Mouse (Mus musculus) ES-CJ7 (cell line): Measurements from ENCODE around the gene Nav2.

Experiments
- DNase-seq: peaks from one replicate; pipeline ENCODE4 v3.0.0; 2011; ENCODE audit warnings: low read depth, low spot score

The Nav2 gene

DNA sequence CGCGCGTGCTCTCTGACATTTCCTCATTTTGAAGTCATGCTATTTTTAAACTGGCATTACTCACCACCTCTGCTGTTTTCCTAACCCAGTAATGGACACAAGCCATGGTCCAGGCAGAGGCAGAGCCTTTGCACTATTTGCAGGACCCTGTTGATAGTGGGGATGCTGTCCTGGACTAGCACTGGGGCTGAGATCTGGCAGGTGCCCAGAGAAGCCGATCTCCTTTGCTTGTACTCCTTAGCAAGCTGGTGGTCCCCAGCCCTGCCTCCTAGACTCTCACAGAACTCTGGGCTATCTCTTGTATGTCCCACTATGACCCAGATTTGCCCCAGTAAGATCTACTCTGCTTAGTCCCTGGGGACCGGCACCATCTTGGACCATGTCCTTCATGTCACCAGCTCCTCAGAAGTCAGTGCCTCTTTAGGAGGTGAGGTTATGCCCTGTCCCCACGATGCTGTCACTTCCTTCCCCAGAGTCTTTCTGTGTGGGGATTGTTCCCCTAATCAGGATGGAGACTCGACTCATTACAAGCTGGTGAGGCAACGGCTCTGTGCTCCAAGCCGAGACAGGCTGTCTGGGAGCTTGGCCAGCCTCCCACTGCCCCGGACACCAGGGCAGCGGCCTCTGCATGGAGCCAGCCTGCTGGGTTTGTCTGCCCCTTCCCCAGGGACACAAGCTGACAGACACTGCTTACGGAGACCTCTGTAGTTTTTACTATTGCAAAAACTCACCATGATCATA, 250.3 kb downstream of the Nav2 start:
- DNase-seq: no peak

DNA sequence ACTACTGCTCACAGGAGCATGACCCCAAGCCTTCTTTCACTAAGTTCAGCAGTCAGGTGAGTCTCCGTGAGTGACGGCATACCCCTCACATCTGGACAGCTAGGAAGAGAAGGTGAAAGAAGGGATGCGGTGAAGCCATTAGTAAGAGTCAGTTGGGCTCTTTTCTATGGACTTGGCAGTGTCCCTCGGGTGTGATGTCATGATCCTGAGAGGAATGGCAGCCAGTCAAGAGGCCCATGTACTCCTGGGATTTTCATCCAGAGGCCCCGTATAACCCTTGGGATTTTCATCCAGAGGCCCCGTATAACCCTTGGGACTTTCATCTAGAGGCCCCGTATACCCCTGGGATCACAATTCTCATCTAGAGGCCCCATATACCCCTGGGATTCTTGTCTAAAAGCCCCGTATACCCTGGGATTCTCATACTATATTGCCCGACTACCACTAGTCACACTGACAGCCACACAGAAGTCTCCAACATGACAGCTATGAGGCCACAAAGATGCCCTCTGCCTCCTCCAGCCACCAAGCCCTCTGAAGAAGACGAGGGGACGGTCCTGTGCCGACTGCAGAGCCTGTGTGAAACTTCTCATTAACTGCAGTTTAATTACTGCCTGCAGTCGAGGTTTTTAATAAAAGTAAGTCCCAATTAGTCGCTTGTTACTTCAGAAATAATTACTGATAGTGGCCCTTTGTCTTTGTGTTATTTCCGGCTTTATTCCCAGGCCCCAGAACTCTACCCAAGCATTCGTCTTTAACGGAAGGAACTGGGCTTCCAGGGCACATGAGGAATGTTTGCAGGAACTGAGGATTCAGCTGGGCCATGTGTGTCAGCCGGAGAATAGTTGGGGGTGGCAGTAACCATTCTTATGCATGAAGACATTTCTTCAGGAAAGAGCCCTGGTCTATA, 251.4 kb downstream of the Nav2 start:
- DNase-seq: no peak

DNA sequence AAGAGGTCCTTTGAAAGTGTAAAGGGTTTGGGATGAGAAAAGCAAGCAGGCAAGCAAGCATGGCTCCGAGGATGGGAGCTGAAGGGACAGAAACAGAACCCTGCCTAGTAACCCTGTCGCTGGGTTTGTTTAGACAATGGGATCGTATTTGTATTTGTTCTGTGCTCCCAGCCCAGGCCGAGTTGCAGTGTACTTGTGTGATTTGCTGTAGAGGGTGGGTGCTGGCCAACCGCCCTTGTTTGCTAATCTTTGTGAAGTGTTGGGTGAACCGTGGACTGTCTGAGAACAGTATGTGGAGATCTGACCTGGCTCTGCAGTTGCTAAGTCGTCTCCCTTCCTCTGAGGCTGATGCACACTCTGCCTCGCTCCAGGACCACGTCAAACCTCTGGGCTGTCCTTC, 253.6 kb downstream of the Nav2 start:
- DNase-seq: no peak

DNA sequence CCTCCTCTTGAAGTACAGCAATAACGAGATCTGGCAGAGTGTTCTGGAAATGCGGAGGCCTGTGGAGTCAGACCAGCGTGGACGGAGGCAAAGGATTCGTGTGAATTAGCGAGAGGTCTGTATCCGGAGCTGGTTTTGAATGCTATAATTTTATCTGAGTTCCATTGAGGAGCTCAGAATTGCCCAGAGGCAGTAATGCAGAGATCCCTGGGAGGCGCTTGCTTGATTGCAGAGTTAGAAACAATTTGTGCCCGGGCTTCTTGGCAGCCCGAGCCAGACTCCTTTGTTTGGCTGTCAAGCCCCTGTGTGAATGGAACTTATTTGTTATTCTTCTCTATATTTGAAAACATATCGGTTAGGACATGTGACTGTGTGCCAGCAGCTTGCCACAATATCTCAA, 255.3 kb downstream of the Nav2 start:
- no peak for DNase-seq

DNA sequence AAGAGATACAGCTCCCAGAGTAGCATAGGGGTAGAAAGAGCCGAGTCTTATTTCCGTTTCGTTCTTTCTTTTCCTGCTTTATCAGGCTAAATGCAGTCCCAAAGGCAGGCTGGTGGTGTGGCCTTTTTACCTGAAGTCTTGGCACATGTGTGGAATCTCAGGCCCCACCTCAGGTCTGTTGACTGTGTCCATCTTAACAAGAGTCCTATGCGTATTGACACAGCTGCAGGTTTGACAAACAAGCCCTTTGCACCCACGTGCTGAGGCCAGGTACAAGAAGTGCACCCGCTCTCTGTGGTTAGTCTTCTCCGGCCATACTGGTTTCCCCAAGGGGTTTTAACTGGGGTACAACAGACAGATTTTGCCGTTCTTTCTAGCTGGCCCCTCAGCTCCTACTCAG, 256.4 kb downstream of the Nav2 start:
- no peak for DNase-seq

DNA sequence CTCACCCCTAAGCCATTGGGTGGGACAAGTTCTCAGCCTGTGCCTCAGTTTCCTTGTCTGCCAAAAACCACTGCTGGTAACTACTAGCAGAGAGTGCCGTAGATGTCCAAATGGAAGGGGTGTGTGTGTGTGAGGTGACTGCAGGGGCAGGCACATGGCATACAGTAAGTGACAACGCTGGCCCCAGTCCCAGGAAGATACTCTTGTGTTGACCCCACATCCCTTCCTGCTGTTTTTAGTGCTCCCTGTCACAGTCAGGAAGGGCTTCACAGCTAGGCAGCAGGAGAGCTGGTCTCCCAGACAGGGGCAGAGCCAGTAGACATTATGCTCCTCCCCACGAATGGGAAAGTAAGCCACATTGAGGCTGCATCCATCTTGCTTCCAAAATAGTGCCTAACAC, 264.4 kb downstream of the Nav2 start:
- no peak for DNase-seq

DNA sequence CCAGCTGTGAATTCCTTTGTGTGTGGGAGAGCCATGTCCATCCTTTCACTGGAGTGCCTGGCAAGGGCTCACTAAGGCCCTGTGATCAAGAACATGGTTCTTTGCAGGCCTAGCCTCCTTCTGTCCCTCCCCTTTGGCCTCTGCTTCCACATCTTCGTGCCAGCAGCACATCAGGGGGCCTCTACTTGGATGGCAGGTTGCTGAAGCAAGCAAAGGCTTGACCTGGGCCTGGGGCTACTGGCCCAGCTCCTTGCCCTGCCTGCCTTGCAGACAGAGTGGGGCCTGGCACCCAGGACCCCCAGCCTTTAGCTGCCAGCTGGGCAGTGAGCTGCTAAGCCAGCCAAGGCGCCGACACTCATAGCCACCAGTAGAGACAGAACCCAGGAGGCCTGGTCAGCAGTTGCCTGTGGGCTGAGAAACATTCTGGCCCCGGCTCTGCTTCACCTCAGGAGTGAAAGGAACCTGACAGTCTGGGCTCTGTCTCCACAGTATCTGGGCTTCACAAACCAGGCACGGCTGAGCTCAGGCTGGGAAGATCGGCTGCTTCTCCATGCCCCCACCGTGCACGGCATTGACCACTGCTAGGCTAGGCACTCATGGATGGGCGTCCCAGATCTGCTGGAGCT, 267.4 kb downstream of the Nav2 start:
- no peak for DNase-seq

DNA sequence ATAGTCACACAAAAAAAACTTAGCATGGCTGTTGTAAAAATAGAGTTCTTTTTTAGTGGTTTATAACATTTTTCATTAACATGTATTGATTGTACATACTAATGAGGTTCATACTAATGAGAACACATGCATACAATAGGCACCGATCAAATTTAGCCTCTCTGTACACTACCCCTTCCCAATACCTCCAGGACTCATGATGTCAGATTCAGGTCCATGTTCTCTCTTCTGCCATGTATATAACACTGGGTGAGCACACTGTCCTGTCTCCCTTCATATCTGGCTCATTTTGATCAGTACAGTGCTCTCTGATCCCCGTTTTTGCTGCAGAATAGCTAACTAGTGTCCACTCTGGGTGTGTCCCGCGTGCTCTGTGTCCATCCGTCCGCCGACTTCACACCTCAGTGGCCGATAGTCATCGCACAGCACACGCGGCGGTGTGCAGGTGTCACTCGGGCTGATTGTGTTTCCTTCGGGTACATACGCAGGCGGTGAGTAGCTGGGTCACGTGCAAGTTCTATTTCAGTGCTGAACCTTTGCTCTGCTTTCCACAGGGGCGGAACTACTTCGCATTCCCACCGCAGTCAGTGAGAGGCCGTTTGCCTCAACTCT, 268.2 kb downstream of the Nav2 start:
- DNase-seq: no peak

DNA sequence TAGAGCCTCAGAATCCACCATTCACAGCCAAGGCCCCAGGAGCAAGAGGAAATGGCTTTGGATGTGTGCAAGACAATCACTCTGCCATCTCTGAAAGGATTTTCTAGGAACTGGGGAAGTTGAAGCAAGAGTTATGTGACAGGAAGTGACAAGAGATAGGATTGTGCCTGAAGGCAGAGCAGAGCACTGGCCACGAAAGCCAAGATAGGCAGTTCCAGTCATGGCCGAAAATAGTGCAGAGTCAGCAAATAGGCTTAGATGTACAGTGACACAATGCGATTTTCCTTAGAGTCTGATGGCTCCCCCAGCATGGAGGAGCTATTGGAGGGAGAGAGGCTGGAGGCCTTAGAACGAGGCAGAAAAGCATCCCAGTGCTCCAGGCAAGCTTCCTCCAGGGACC, 269.7 kb downstream of the Nav2 start:
- no peak for DNase-seq

DNA sequence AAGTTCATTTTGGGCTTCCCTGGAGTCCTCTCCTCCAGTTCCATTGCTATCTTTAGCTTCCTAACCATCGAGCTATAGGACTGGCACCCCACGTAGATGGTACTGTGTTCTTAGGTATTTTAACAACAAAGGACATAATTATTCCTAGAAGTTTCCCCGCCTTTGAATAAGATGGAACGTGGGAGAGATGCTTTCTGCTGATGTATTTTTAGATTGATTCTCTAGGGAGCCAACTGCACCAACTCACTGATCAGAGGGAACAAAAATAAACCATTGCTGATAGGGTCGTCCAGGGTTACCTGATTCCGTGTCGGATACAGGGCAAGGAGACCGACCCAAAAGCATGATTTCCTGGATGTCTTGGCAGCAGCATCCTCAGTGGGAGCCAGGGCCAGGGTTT, 272.5 kb downstream of the Nav2 start:
- no peak for DNase-seq

DNA sequence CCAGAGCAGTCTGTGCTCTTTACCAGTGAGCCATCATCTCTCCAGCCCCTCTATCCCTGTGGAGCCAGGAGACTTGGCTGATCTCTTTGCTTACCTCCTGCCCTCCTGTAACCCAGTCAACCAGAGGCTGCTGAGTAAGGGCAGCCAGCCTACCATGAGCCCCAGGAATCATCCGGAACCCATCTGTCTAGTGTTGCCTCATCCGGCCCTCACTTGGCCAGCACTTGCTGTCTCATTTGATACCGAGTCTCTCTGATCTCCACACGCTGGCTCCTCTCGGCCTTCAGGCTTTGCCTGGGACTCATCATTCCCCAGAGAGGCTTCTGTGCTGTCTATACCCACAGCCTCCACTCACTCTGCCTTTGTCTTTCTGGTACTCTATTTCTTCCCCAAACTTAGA, 273.9 kb downstream of the Nav2 start:
- DNase-seq: no peak

DNA sequence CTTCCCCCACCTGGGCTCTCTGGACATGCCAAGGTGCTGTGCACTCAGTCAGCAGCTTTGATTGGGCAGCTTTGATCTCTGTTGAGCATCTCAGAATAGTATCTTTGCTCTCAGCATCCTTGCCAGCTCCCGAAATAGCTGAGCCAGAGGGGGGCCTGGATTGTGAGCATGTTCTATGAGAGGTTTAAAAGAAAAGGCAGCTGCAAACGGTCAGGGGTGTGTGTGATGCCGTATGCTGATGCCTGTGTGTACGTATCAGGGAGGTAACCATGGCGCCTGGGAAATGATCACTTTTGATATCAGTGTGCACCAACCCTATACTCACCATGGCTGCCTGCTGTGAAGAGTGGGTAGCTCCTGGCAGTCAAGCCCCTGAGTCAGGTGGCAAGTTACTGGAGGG, 275.2 kb downstream of the Nav2 start:
- no peak for DNase-seq

DNA sequence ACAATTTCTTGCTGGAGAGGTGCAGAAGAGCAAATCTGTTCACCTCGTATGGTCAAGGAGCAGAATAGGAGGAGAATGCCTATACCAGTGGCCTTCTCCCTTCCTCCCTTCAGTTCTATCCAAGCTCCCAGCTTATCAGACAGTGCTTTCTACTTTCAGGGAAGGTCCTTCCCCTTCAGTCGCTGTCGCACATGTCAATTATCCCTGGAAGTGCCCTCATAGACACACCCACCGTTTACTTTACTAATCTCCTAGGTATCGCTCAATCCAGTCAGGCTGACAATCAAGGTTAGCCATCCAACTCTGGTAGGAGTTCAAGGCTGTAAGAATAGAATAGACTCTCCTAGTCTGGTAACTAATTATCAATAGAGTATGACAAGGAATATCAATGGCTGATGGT, 277.5 kb downstream of the Nav2 start:
- no peak for DNase-seq

DNA sequence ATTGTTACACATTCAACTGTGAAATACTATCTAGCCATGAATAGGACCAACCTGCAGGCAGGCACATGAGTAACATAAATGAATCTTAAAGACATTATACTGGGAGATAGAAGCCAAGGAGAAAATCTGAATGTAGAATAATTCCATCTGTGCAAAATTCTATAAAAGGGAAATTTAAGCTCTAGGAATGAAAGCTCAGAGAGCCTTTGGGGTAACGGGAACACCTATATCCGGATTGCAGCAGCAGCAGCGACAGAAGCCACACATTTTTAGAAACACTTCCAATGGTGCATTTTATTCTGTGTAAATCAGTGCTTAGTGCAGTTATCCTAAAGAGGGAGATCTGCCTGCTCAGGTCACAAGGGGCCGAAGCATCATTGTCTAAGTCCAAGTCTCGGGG, 280.8 kb downstream of the Nav2 start:
- DNase-seq: no peak

DNA sequence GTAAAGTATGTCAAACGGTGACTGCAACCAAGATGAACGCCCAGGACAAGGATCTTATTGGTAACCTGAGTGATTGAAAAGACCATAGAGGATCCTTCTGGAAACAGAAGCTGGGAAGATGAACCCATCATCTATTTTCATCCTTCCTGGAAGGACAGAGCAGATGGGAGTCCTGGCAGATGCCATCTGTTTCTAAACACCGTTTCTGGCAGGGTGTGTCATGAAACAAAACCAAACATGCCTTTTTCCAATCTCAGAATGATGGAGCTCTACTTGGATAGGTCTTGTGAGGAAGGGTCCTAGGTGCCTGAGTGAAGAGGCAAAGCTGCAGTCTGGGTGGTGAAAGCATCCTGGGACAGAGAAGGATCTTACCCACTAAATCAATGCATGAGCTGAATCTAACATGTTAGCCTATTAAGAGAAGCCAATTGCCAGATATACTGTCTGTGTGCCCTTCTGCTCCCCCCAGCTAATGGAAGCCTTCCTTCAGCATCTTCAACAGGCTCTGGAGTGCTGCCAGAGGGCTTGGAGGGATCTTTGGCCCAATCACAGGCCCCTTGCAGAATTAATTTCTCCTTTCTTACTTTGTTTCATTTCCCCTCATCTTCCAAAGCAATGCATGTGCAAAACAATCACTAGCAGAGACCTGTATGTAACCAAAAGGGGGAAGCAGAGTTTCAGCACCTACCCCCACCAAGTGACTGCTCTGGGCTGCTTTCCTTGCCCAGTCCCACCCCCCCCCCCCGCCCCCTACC, 281.9 kb downstream of the Nav2 start:
- DNase-seq: no peak

DNA sequence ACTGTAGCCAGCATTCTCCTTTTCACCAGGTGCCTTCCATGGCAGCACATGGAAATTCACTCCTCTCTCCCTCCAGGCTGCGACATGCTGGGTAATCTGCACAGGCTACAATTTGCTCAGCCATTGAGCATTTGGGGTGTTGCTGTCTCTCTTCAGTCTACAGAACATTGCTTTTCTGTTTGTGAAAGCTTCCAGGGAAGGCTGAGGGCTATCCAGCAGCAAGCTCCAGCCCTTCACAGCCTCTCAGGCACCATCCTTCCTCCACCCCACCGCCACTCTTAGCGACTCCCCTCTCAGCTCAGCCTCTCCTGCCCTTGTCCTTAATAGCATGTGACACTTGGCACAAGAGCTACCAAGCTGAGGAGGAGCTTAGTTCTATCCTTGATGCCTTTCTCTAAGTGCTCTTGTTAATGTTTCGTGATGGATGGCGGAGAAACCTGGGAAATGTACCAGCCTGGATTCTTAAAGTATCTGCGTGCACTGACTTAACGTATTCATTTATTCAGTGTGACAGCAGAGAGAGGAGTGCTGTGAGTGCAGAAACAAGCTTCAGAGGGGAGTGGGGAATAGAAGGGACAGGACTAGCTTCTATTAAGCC, 282.7 kb downstream of the Nav2 start:
- no peak for DNase-seq

DNA sequence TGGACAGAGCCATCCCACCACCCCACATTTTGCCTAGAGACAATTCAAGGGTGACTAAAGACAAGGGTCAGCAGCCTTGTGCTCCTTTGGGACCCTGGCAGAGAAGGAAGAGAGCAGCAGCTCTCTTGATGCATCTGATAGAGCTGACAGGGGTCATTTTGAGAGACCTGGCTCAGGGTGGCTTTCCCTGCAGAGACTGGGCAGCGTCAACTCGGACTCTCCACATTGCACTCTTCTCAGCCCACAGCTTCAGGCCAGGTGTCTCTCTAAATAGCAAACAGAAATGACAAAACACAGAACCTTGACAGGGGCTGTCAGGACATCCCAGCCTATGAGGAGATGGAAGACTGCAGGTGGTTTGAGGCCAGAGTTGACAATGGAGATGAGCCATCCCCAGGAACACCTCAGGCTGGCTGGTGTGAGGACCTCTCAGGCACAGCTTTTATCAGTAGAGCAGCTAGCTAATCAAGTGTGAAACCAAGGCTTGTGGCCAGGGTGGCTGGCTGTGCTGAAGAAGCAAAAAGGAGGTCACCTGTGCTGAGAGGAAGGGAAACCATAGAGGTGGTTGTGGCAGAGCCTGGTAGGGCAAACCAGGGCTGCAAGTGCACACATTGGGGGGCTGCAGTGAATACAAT, 283.7 kb downstream of the Nav2 start:
- no peak for DNase-seq

DNA sequence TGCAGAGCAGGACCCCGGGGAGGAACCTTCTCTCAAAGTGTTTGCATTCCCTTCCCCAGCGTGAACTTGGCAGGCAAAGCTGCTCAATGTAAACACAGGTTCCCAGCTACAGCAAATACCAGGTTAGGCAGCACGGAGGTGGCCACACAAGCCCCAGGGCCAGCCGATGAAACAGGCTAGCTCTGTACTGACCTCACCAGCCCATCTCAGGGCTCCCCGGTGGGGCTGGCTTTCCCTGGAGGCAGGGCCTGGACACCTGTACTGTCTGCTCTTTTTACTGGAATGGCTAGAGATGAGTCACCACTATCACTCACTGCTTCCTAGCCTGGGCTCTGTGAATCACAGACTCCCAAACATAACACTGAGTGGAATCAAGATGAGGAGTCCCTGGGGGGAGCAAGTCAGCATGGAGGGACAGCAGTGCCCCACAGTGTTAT, 287.2 kb downstream of the Nav2 start:
- DNase-seq: no peak

DNA sequence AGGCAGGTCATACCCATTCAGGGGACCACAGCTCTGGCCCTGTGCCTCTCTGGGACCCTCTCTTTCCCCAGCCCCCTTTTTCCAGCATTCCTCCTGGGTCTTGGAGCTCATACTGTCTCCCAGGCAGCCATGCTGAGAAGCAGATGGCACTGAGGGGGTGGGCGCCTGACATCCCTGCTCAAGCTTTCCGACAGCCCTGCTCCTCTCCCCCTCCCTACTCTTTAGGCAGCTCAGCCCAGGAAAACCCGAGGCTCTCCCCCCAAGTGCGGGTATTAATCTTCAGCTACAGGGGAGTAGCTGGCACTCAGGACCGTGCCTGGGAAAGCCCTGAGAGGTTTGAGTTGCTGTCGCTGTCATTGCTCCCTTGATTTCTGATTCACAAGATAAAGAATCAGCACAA, 290.9 kb downstream of the Nav2 start:
- DNase-seq: no peak

DNA sequence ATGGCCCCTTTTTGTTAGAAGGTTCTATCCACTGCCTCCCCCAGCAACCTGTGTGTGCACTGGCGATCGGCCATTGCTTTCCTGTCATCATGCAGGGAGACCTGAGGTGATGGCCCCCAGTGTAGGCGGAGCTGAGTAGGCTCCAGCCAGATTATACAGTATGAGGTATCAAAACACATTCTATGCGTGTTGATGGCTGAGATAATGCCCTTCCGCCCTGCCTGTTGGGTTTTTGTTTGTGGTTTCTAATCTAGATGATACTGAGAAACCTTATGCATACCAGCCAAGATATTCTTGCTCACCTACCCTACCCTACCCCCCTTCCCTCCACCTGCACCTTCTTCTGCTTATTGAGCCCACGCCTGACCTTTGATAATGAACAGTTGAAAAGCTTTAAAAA, 291.8 kb downstream of the Nav2 start:
- no peak for DNase-seq

DNA sequence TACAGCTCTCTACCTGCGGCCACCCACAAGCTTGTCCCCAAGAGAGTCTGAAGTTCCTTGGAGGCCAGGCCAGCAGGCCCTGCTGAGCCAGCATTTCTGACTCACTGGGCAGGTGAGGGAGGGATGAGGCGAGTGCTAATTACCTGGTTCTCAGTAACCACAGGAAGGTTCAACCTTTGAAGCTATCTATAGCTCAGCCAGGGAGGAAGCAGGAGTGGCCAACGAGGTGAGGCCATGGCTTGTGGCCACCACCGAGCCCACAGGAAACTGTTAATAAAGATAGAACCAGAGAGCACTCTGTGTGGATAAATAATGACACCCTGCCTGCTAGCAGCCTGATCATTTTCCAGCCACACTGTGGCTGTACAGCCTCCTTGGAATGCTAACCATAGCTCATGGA, 294.5 kb downstream of the Nav2 start:
- DNase-seq: no peak
